Mouse (Mus musculus): ENCODE results near the gene Nsmf. TPM values are rescaled to one million over a fixed set of nuclear protein-coding genes. Genes with fewer than 3 reads are reported as not detected.

The Nsmf gene
- 72.2 and 89.0 TPM in 2 replicates for polyA plus RNA-seq (2016; fragmentation: Nextera tagmentation; extraction: Ambion mirVana)

DNA sequence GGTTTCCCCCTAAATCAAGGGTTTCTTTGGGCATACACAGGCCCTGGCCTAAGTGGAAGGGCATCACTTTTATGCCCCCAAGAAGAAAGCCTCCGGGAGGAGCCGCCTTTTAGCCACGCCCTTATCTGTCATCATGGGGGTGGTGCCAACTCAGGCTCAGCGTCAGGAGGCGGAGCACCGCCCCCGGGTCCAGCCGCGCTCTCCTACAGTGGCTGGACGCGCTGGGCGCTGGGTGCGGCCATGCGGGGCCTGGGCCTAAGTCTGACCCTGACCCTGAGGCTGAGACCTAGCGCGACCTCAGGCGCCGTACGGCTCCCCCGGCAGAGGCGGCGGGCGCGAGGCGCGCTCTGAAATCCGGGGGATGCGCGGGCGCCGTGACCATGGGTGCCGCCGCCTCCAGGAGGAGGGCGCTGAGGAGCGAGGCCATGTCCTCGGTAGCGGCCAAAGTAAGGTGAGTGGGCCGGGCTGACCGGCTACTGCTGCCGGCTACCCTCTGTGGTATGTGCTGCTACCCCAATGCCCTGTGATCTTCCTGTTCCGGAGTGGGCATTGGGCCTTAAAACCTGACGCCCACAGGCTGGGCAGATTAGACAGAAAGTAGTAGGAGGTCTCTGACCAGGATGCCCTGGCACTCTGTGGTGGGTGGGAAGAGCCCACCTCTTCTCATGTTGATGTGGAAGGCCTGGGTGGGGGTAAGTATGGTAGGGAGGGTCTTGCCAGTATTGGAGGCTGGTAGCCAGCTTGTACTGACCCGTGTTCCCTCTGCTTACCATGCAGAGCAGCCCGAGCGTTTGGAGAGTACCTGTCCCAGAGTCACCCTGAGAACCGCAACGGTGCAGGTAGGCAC lies at the start of gene Nsmf:
TSS of gene Nsmf (plus strand) at position 135 of the 847 bp plus-strand sequence.
- peak within 1 kb of the TSS; percentile 91 for H3K27ac ChIP-seq

GRCm38 (mm10) chr2:25006767-25007166 lies 47.4 kb upstream of the Nsmf start:
- no peaks in the 10 kb centered on the region for H3K9me3 ChIP-seq
- no peak overlapping the region for H3K27ac ChIP-seq
- no peaks in the 10 kb centered on the region for H3K36me3 ChIP-seq
- no peak overlapping the region for H3K4me3 ChIP-seq
- no peaks in the 10 kb centered on the region for H3K27me3 ChIP-seq (ENCODE audit: insufficient read depth, poor library complexity, severe bottlenecking)
- 86% methylated on average over 1 of the region's 1 CpGs for WGBS
- no peaks in the 10 kb centered on the region for H3K4me1 ChIP-seq (replicated peaks)
- DNase-seq (ENCODE audit: low spot score): no peak

More for the DNA sequence above, at the start of gene Nsmf:
- H3K4me3 ChIP-seq: peak within 1 kb of the TSS; percentile 70
- peaks cover 38% of the 10 kb centered on the region for H3K36me3 ChIP-seq
- no peaks in the 10 kb centered on the region for H3K27me3 ChIP-seq (ENCODE audit: insufficient read depth, poor library complexity, severe bottlenecking)
- peaks cover 30% of the 10 kb centered on the region for H3K4me1 ChIP-seq (replicated peaks)
- H3K9me3 ChIP-seq: no peaks in the 10 kb centered on the region
- DNase-seq (ENCODE audit: low spot score): peak; percentile 87
- 5% methylated on average over 47 of the region's 47 CpGs for WGBS

- Histone ChIP-seq H3K27ac (no peak overlapping the region), H3K4me1 (replicated peaks) (no peaks in the 10 kb centered on the region), H3K4me3 (no peak overlapping the region), H3K9me3 (no peaks in the 10 kb centered on the region), H3K36me3 (no peaks in the 10 kb centered on the region), H3K27me3 (ENCODE audit: insufficient read depth, poor library complexity, severe bottlenecking) (no peaks in the 10 kb centered on the region)
- no peak for DNase-seq (ENCODE audit: low spot score)
Observed at GRCm38 (mm10) chr2:25008250-25008649, 45.9 kb upstream of the Nsmf start.

DNA sequence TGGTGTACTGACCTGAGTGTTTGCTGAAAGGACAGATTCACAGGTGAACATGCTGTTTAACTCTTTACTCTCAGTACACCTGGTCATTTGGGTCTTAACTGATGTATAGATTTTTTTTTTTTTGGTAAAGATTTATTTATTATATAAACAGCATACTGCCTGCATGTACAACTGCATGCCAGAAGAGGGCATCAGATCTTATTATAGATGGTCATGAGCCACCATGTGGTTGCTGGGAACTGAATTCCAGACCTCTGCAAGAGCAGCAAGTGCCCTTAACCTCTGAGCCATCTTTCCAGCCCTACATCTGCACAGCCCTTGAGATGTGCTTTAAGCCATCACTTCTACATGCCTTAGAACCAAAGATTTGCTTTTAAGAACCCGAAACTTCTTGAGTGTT lies 31.5 kb upstream of the Nsmf start:
- no peak for DNase-seq (ENCODE audit: low spot score)
- Histone ChIP-seq H3K27ac (no peak overlapping the region), H3K36me3 (0 out of 2 replicates have a peak, but pooled peaks cover 3% of the 10 kb centered on the region), H3K27me3 (ENCODE audit: insufficient read depth, poor library complexity, severe bottlenecking) (no peaks in the 10 kb centered on the region), H3K4me1 (replicated peaks) (0 out of 2 replicates have a peak, but pooled peaks cover 6% of the 10 kb centered on the region), H3K4me3 (no peak overlapping the region), H3K9me3 (no peaks in the 10 kb centered on the region)
- WGBS: 94% methylated on average over 1 of the region's 1 CpGs

GRCm38 (mm10) chr2:25025109-25025508 lies 29.0 kb upstream of the Nsmf start:
- Histone ChIP-seq H3K4me1 (replicated peaks) (0 out of 2 replicates have a peak, but pooled peaks cover 6% of the 10 kb centered on the region), H3K36me3 (no peaks in the 10 kb centered on the region), H3K27me3 (ENCODE audit: insufficient read depth, poor library complexity, severe bottlenecking) (no peaks in the 10 kb centered on the region), H3K9me3 (no peaks in the 10 kb centered on the region), H3K27ac (no peak overlapping the region), H3K4me3 (no peak overlapping the region)
- WGBS: 83% methylated on average over 1 of the region's 1 CpGs
- DNase-seq (ENCODE audit: low spot score): no peak

DNA sequence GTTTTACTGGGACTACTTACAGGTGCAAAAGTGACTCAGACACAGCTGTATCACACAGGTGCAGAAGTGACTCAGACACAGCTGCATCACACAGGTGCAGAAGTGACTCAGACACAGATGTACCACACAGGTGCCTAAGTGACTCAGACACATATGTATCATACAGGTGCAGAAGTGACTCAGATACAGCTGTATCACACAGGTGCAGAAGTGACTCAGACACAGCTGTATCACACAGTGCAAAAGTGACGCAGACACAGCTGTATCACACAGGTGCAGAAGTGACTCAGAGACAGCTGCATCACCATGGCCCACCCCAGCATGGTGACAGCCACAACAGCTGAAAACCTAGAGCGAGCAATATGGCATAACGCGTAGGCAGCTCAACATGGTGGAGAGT lies 19.2 kb upstream of the Nsmf start:
- no peaks in the 10 kb centered on the region for H3K36me3 ChIP-seq
- no peak for DNase-seq (ENCODE audit: low spot score)
- H3K4me1 ChIP-seq (replicated peaks): no peaks in the 10 kb centered on the region
- no peaks in the 10 kb centered on the region for H3K27me3 ChIP-seq (ENCODE audit: insufficient read depth, poor library complexity, severe bottlenecking)
- H3K27ac ChIP-seq: no peak overlapping the region
- H3K4me3 ChIP-seq: no peak overlapping the region
- H3K9me3 ChIP-seq: no peaks in the 10 kb centered on the region
- 95% methylated on average over 4 of the region's 4 CpGs for WGBS

DNA sequence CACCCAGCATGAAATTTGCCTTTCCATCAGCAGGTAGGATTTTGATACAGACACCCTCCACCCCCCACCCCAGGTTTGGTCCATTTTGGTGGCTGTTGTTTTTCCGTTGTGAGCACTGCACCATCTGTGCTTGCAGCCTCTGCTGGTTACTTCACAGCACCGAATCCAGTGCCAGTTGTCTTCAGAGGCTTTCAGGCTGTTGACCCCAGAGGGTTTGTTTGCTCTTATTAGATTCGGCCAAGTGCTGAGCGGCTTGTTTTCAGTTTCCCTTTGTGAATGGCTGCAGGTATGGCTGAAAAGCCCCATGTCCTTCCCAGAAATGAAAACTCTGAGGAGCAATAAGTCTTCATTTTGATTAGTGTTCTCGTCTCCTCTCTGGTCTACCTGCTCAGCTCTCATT lies 14.1 kb upstream of the Nsmf start:
- Histone ChIP-seq H3K27ac (no peak overlapping the region), H3K27me3 (ENCODE audit: insufficient read depth, poor library complexity, severe bottlenecking) (no peaks in the 10 kb centered on the region), H3K4me1 (replicated peaks) (no peaks in the 10 kb centered on the region), H3K36me3 (no peaks in the 10 kb centered on the region), H3K4me3 (no peak overlapping the region), H3K9me3 (no peaks in the 10 kb centered on the region)
- 89% methylated on average over 5 of the region's 5 CpGs for WGBS
- no peak for DNase-seq (ENCODE audit: low spot score)

GRCm38 (mm10) chr2:25050921-25051320 lies 3.2 kb upstream of the Nsmf start:
- no peak for DNase-seq (ENCODE audit: low spot score)

DNA sequence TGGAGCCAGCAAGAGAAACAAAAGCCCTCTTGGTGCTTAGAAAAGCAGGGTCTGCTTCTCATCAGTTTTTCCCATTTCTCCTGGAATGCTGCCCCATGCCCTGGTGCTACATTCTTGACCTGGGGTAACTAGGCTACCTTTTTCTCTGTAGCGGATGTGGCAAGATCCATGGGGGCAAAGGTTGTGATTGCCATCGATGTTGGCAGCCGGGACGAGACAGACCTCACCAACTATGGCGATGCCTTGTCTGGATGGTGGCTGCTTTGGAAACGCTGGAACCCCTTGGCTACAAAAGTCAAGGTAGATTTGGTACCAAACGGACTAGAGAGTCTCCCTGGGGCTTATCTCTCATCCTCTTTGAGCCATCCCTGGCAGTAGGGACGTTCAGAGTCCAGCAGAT lies 2.7 kb upstream of the Nsmf start:
- 81% methylated on average over 8 of the region's 8 CpGs for WGBS
- Histone ChIP-seq H3K9me3 (no peaks in the 10 kb centered on the region), H3K36me3 (peaks cover 11% of the 10 kb centered on the region), H3K27ac (no peak overlapping the region), H3K27me3 (ENCODE audit: insufficient read depth, poor library complexity, severe bottlenecking) (no peaks in the 10 kb centered on the region), H3K4me3 (no peak overlapping the region), H3K4me1 (replicated peaks) (peaks cover 30% of the 10 kb centered on the region)
- DNase-seq (ENCODE audit: low spot score): no peak

More at GRCm38 (mm10) chr2:25050921-25051320, 3.2 kb upstream of the Nsmf start:
- Histone ChIP-seq H3K36me3 (peaks cover 5% of the 10 kb centered on the region; the same call in 1 of the 2 replicates), H3K4me1 (replicated peaks) (peaks cover 28% of the 10 kb centered on the region), H3K9me3 (no peaks in the 10 kb centered on the region), H3K4me3 (no peak overlapping the region), H3K27ac (no peak overlapping the region), H3K27me3 (ENCODE audit: insufficient read depth, poor library complexity, severe bottlenecking) (no peaks in the 10 kb centered on the region)
- 87% methylated on average over 7 of the region's 7 CpGs for WGBS

DNA sequence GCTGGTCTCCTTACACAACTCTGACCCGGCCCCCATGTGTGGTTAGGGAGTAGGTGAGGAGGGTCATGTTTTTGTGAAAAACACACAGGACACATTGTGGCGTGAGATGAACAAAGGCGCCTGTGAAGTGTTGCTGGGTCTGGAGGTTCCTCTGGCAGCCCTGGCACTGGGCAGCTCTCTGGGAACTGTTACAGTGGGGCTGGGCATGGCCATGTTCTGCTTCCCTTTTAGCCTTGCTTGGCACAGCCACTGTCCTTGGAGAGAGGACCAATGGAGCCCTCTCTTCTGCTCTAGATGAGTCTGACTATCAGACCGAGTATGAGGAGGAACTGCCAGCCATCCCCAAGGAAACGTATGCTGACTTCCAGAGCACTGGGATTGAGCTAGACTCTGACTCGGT lies 1.1 kb upstream of the Nsmf start:
- H3K4me3 ChIP-seq: no peak overlapping the region
- H3K27ac ChIP-seq: no peak overlapping the region; the same call in 1 of the 2 replicates
- H3K36me3 ChIP-seq: peaks cover 24% of the 10 kb centered on the region
- DNase-seq (ENCODE audit: low spot score): no peak
- H3K9me3 ChIP-seq: no peaks in the 10 kb centered on the region
- H3K4me1 ChIP-seq (replicated peaks): peaks cover 30% of the 10 kb centered on the region
- WGBS: 93% methylated on average over 6 of the region's 6 CpGs
- H3K27me3 ChIP-seq (ENCODE audit: insufficient read depth, poor library complexity, severe bottlenecking): no peaks in the 10 kb centered on the region

DNA sequence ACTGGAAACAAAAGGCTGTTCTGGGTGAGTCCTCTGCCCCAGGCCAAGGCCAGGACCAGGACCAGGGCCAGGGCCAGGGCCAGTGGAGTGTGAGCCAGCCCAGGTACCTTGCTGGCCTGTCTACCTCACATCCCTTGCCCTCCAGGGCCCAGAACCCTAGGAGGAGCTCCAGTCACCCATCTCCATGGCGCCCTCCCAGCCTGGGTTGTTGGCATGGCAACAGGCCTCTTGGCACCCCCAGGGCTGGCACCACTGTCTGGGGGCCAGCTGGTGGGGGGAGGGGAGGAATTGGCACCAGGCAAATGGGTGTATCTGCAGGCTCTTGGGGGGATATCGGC lies 882 bp downstream of the Nsmf start:
- peak overlapping the region; percentile 70 for H3K4me3 ChIP-seq
- no peak for DNase-seq (ENCODE audit: low spot score)
- H3K27ac ChIP-seq: peak overlapping the region; percentile 91; the same call in 1 of the 2 replicates
- 68% methylated on average over 2 of the region's 2 CpGs for WGBS
- H3K36me3 ChIP-seq: peaks cover 44% of the 10 kb centered on the region
- peaks cover 30% of the 10 kb centered on the region for H3K4me1 ChIP-seq (replicated peaks)
- H3K9me3 ChIP-seq: no peaks in the 10 kb centered on the region
- no peaks in the 10 kb centered on the region for H3K27me3 ChIP-seq (ENCODE audit: insufficient read depth, poor library complexity, severe bottlenecking)

DNA sequence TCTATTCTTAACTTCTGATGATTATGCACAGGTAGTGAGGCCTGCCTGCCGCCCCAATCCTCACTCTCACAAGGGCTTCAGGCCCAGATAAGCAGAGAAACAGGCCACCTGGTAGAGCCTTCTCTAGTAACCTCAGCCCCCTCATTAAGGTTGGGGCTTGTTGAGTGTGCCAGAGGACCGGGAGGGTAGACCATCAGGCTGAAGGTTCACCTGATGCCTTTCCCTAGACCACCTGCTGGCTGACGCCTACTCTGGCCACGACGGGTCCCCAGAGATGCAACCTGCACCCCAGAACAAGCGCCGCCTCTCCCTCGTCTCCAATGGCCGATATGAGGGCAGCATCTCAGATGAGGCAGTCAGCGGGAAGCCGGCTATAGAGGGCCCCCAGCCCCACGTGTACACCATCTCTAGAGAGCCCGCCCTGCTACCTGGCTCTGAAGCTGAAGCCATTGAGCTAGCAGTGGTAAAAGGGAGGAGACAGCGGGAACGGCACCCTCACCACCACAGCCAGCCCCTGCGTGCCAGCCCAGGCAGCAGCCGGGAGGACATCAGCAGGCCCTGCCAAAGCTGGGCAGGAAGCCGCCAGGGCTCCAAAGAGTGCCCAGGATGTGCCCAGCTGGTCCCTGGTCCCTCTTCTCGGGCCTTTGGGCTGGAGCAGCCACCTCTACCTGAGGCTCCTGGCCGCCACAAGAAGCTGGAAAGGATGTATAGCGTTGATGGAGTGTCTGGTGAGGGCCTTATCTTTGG lies 1.4 kb downstream of the Nsmf start:
- H3K4me3 ChIP-seq: peak overlapping the region; percentile 70
- H3K27me3 ChIP-seq (ENCODE audit: insufficient read depth, poor library complexity, severe bottlenecking): no peaks in the 10 kb centered on the region
- WGBS: 91% methylated on average over 21 of the region's 21 CpGs
- DNase-seq (ENCODE audit: low spot score): no peak
- peaks cover 49% of the 10 kb centered on the region for H3K36me3 ChIP-seq
- 0 out of 2 replicates have a peak overlapping the region, but pooled peaks have one; percentile 91 for H3K27ac ChIP-seq
- peaks cover 30% of the 10 kb centered on the region for H3K4me1 ChIP-seq (replicated peaks)
- no peaks in the 10 kb centered on the region for H3K9me3 ChIP-seq

GRCm38 (mm10) chr2:25058926-25059325 lies 4.8 kb downstream of the Nsmf start:
- Histone ChIP-seq H3K9me3 (no peaks in the 10 kb centered on the region), H3K4me1 (replicated peaks) (peaks cover 21% of the 10 kb centered on the region), H3K4me3 (no peak overlapping the region), H3K36me3 (peaks cover 79% of the 10 kb centered on the region), H3K27me3 (ENCODE audit: insufficient read depth, poor library complexity, severe bottlenecking) (no peaks in the 10 kb centered on the region), H3K27ac (no peak overlapping the region)
- no peak for DNase-seq (ENCODE audit: low spot score)
- 92% methylated on average over 7 of the region's 7 CpGs for WGBS
